Mouse (Mus musculus) myocyte (in vitro differentiated cells): Measurements from ENCODE around the gene Gatad2b. TPM values are rescaled to one million over a fixed set of nuclear protein-coding genes. Genes with fewer than 3 reads are reported as not detected.
"Not testable (repeated sequence)": the region's sequence is repeated elsewhere in the genome, so short reads cannot be mapped to it uniquely, and the experiment has no call there.

Experiments used
- H3K27me3 ChIP-seq: one replicate; pipeline ENCODE4 v1.6.1; 2011; ENCODE audit not compliant: control insufficient read depth, insufficient read depth, insufficient read length
- H3K36me3 ChIP-seq: one replicate; pipeline ENCODE4 v1.6.1; 2011; ENCODE audit not compliant: control insufficient read depth, insufficient read depth
- H3K4me2 ChIP-seq: one replicate; pipeline ENCODE4 v1.6.1; 2011; ENCODE audit warnings: low read depth, control low read depth
- H3K4me3 ChIP-seq: one replicate; pipeline ENCODE4 v1.5.1; 2011; ENCODE audit warnings: mild to moderate bottlenecking, control low read depth, moderate library complexity
- H3K79me2 ChIP-seq: one replicate; pipeline ENCODE4 v1.6.1; 2011; ENCODE audit not compliant: control insufficient read depth, insufficient read depth
- H3ac ChIP-seq: one replicate; pipeline ENCODE4 v1.6.1; 2011; ENCODE audit not compliant: control insufficient read depth, insufficient read length
- CEBPB ChIP-seq: IDR thresholded peaks from 2 replicates; pipeline ENCODE4 v1.6.1; 2011; ENCODE audit warnings: mild to moderate bottlenecking, moderate library complexity; ENCODE audit not compliant: poor library complexity, insufficient read depth, severe bottlenecking
- E2F4 ChIP-seq: IDR thresholded peaks from one replicate; pipeline ENCODE4 v1.6.1; 2011; ENCODE audit warnings: mild to moderate bottlenecking, control low read depth, moderate library complexity; ENCODE audit not compliant: insufficient read depth
- MAX ChIP-seq: IDR thresholded peaks from one replicate; pipeline ENCODE4 v1.6.1; 2011; ENCODE audit warnings: low read depth, mild to moderate bottlenecking, control low read depth
- MYOD1 ChIP-seq, 3 experiments: IDR thresholded peaks; one replicate each; pipeline ENCODE4 v1.6.1; 2011; ENCODE audit warnings: control low read depth in 2 of 3, low read depth in 2 of 3, mild to moderate bottlenecking in 2 of 3, moderate library complexity in 1 of 3; ENCODE audit not compliant: insufficient read length in 2 of 3, control insufficient read depth in 1 of 3
- MYOG ChIP-seq, 3 experiments: IDR thresholded peaks; one replicate each; pipeline ENCODE4 v1.6.1; 2011; ENCODE audit warnings: control low read depth in 2 of 3, low read depth in 2 of 3, mild to moderate bottlenecking in 2 of 3; ENCODE audit not compliant: insufficient read length in 2 of 3, control insufficient read depth in 1 of 3, insufficient read depth in 1 of 3
- POLR2A ChIP-seq: IDR thresholded peaks from one replicate; pipeline ENCODE4 v1.6.1; 2011; ENCODE audit warnings: low read depth, mild to moderate bottlenecking, control low read depth, moderate library complexity; ENCODE audit not compliant: insufficient read length
- POLR2AphosphoS2 ChIP-seq: IDR thresholded peaks from one replicate; pipeline ENCODE4 v1.6.1; 2011; ENCODE audit warnings: low read depth, control low read depth; ENCODE audit not compliant: insufficient read length
- REST ChIP-seq: IDR thresholded peaks from one replicate; pipeline ENCODE4 v1.6.1; 2011; ENCODE audit warnings: mild to moderate bottlenecking, control low read depth, moderate library complexity; ENCODE audit not compliant: insufficient read depth, insufficient read length
- SRF ChIP-seq: IDR thresholded peaks from one replicate; pipeline ENCODE4 v1.6.1; 2011; ENCODE audit warnings: low read depth; ENCODE audit not compliant: control insufficient read depth, insufficient read length
- TCF12 ChIP-seq: IDR thresholded peaks from one replicate; pipeline ENCODE4 v1.6.1; 2011; ENCODE audit warnings: mild to moderate bottlenecking, control low read depth; ENCODE audit not compliant: poor library complexity, insufficient read depth, severe bottlenecking
- TCF3 ChIP-seq: IDR thresholded peaks from one replicate; pipeline ENCODE4 v1.6.1; 2011; ENCODE audit warnings: low read depth, control low read depth; ENCODE audit not compliant: insufficient read length
- USF1 ChIP-seq: IDR thresholded peaks from one replicate; pipeline ENCODE4 v1.6.1; 2011; ENCODE audit warnings: low read depth, mild to moderate bottlenecking, control low read depth, moderate library complexity
- polyA plus RNA-seq: library from polyadenylated mRNA; unstranded; fragments of >200 nt; fragmentation: generic; extraction: Trizol; gene quantifications from one replicate; pipeline ENCODE4 v1.2.1, GENCODE M21; 2012; ENCODE audit warnings: missing spikeins

Gatad2b gene
- polyA plus RNA-seq, 1 experiment: 14.7 TPM

GRCm38 (mm10) chr3:90323119-90323518, 30.1 kb downstream of the Gatad2b start:
- TF ChIP-seq POLR2AphosphoS2: no peak
- no peak for TF ChIP-seq TCF12
- TF ChIP-seq POLR2A: no peak
- no peak for TF ChIP-seq REST
- TF ChIP-seq SRF: no peak
- TF ChIP-seq TCF3: no peak
- no peak for TF ChIP-seq MAX
- no peak for TF ChIP-seq MYOG (IDR thresholded peaks at IDR 0.05; ENCODE audit: control insufficient read depth in 1 of 3, insufficient read depth in 1 of 3, insufficient read length in 2 of 3, low read depth in 2 of 3)
- no peak for TF ChIP-seq USF1
- no peak overlapping the region for H3K4me2 ChIP-seq

GRCm38 (mm10) chr3:90332485-90332884, 39.5 kb downstream of the Gatad2b start:
- no peak overlapping the region for H3ac ChIP-seq
- peaks cover 100% of the 10 kb centered on the region for H3K79me2 ChIP-seq
- TF ChIP-seq E2F4: no peak
- no peak overlapping the region for H3K4me3 ChIP-seq
- H3K36me3 ChIP-seq: peaks cover 7% of the 10 kb centered on the region
- no peak overlapping the region for H3K4me2 ChIP-seq
- H3K27me3 ChIP-seq: no peaks in the 10 kb centered on the region

More at GRCm38 (mm10) chr3:90323119-90323518, 30.1 kb downstream of the Gatad2b start:
- Histone ChIP-seq H3K79me2 (peaks cover 100% of the 10 kb centered on the region), H3K27me3 (no peaks in the 10 kb centered on the region), H3K36me3 (no peaks in the 10 kb centered on the region), H3K4me3 (no peak overlapping the region), H3ac (no peak overlapping the region)

DNA sequence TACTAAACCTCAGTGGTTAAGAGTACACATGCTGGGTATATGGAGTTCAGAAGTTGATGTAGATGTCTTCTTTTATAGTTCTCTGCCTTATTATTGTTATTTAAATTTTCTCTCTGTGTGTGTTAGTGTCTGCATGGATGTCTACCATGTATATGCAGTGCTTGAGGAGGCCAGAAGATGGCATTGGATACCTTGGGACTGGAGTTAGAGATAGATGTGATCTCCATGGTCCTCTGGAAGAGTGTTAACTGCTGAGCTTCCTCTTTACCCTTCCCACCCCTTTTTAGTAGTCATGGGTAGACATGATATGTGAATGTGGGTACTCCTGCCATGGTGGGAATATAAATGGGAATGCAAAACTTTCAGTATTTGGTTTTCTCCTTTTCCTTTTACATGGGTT, 42.5 kb downstream of the Gatad2b start:
- Histone ChIP-seq H3K79me2 (peaks cover 100% of the 10 kb centered on the region), H3K4me3 (no peak overlapping the region), H3K4me2 (no peak overlapping the region), H3K36me3 (no peaks in the 10 kb centered on the region), H3K27me3 (no peaks in the 10 kb centered on the region), H3ac (no peak overlapping the region)
- TF ChIP-seq CEBPB (no peak), MYOD1 (IDR thresholded peaks at IDR 0.05; ENCODE audit: control insufficient read depth in 1 of 3, insufficient read length in 2 of 3, low read depth in 2 of 3) (no peak), TCF3 (no peak), POLR2AphosphoS2 (no peak), SRF (no peak), E2F4 (no peak)

GRCm38 (mm10) chr3:90338190-90338589, 45.2 kb downstream of the Gatad2b start:
- Histone ChIP-seq H3K27me3 (no peaks in the 10 kb centered on the region), H3K4me2 (no peak overlapping the region), H3K79me2 (peaks cover 100% of the 10 kb centered on the region), H3K4me3 (no peak overlapping the region), H3ac (no peak overlapping the region), H3K36me3 (peaks cover 16% of the 10 kb centered on the region)
- TF ChIP-seq MAX (no peak), CEBPB (no peak), POLR2A (no peak), E2F4 (no peak), TCF3 (no peak), REST (no peak)

DNA sequence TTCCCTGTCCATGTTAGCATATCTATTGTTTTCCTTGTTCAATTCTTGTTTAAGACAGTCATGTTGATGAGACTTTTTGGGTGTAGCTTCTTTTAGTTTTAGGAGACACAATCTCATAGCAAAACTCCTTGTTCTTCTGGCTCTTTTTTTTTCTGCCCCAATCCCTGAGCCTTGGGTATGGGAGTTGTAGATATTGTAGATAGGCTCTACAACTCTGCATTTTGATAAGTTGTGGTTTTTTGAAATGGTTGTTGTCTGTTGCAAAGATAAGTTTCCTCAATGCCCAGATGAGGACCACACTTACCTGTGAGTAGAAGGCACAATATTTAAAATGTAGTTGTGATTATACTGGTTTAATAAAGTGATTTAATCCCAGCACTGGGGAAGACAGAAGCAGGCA, 47.2 kb downstream of the Gatad2b start:
- Histone ChIP-seq H3K4me2 (no peak overlapping the region), H3K4me3 (no peak overlapping the region), H3K27me3 (no peaks in the 10 kb centered on the region), H3ac (no peak overlapping the region), H3K36me3 (peaks cover 23% of the 10 kb centered on the region), H3K79me2 (peaks cover 90% of the 10 kb centered on the region)
- TF ChIP-seq E2F4: no peak
- TF ChIP-seq TCF12: no peak
- no peak for TF ChIP-seq POLR2AphosphoS2
- no peak for TF ChIP-seq MYOG (IDR thresholded peaks at IDR 0.05; ENCODE audit: control insufficient read depth in 1 of 3, insufficient read depth in 1 of 3, insufficient read length in 2 of 3, low read depth in 2 of 3)
- TF ChIP-seq SRF: no peak
- no peak for TF ChIP-seq USF1
- no peak for TF ChIP-seq CEBPB
- TF ChIP-seq MYOD1 (IDR thresholded peaks at IDR 0.05; ENCODE audit: control insufficient read depth in 1 of 3, insufficient read length in 2 of 3, low read depth in 2 of 3): no peak
- TF ChIP-seq TCF3: no peak
- TF ChIP-seq POLR2A: no peak
- TF ChIP-seq MAX: no peak
- no peak for TF ChIP-seq REST

- H3K4me2 ChIP-seq, H3ac ChIP-seq, H3K4me3 ChIP-seq, H3K27me3 ChIP-seq: not testable (repeated sequence)
- H3K79me2 ChIP-seq: peaks cover 79% of the 10 kb centered on the region
- H3K36me3 ChIP-seq: peaks cover 34% of the 10 kb centered on the region
Measured at GRCm38 (mm10) chr3:90342853-90343252, 49.9 kb downstream of the Gatad2b start.
